Mouse (Mus musculus) kidney, embryonic 14.5 days (tissue): ENCODE data around the gene Tbxas1. TPM values are rescaled to one million over a fixed set of nuclear protein-coding genes. Genes with fewer than 3 reads are reported as not detected.

ENCODE experiments used
- ATAC-seq: fragments of 200-750 bp; cut with Nextera tagmentation; 2 replicates; pipeline ENCODE4 v1.8.0; 2017; ENCODE audit warnings: moderate number of reproducible peaks, mild to moderate bottlenecking, moderate TSS enrichment, moderate library complexity; ENCODE audit not compliant: low FRiP score, low TSS enrichment
- H3K27ac ChIP-seq: fragments of 300-500 bp; sonication (generic); 2 replicates; pipeline ENCODE4 v1.5.1; 2014; ENCODE audit warnings: low read depth, mild to moderate bottlenecking, low read length, moderate library complexity, mixed read lengths
- H3K27me3 ChIP-seq: fragments of 300-500 bp; sonication (generic); 2 replicates; pipeline ENCODE4 v1.6.1; 2014; ENCODE audit warnings: mild to moderate bottlenecking, low read length; ENCODE audit not compliant: control insufficient read depth, insufficient read depth
- H3K36me3 ChIP-seq: fragments of 300-500 bp; sonication (generic); 2 replicates; pipeline ENCODE4 v1.6.1; 2014; ENCODE audit warnings: low read length, mixed read lengths; ENCODE audit not compliant: control insufficient read depth, insufficient read depth
- H3K4me1 ChIP-seq: fragments of 300-500 bp; sonication (generic); 2 replicates; pipeline ENCODE4 v1.6.1; 2014; ENCODE audit warnings: low read length, mixed read lengths; ENCODE audit not compliant: control insufficient read depth, insufficient read depth
- H3K4me2 ChIP-seq: fragments of 300-500 bp; sonication (generic); replicated peaks from 2 replicates; pipeline ENCODE4 v1.6.1; 2014; ENCODE audit warnings: low read depth, mild to moderate bottlenecking, low read length
- H3K4me3 ChIP-seq: fragments of 300-500 bp; sonication (generic); 2 replicates; pipeline ENCODE4 v1.5.1; 2014; ENCODE audit warnings: mild to moderate bottlenecking, low read length
- H3K9ac ChIP-seq: fragments of 300-500 bp; sonication (generic); 2 replicates; pipeline ENCODE4 v1.6.1; 2014; ENCODE audit warnings: low read depth, mild to moderate bottlenecking, low read length, moderate library complexity
- H3K9me3 ChIP-seq: fragments of 300-500 bp; sonication (generic); 2 replicates; pipeline ENCODE4 v1.6.1; 2016; ENCODE audit warnings: low read length; ENCODE audit not compliant: control insufficient read depth
- WGBS: fragments of 180-500 bp; shearing (Covaris S2); extraction: QIAGEN DNeasy Blood & Tissue Kit; methylation state at CpG from one replicate; pipeline ENCODE4 v1.1.7; 2014; 5-methylcytosine and 5-hydroxymethylcytosine counted together
- polyA plus RNA-seq: library from polyadenylated mRNA; unstranded; fragments of >200 nt; fragmentation: Nextera tagmentation; extraction: Ambion mirVana; gene quantifications from 2 replicates; pipeline ENCODE4 v1.2.1, GENCODE M21; 2014

Gene Tbxas1
- polyA plus RNA-seq, 1 experiment from 2014 or later = 3.3 TPM

DNA sequence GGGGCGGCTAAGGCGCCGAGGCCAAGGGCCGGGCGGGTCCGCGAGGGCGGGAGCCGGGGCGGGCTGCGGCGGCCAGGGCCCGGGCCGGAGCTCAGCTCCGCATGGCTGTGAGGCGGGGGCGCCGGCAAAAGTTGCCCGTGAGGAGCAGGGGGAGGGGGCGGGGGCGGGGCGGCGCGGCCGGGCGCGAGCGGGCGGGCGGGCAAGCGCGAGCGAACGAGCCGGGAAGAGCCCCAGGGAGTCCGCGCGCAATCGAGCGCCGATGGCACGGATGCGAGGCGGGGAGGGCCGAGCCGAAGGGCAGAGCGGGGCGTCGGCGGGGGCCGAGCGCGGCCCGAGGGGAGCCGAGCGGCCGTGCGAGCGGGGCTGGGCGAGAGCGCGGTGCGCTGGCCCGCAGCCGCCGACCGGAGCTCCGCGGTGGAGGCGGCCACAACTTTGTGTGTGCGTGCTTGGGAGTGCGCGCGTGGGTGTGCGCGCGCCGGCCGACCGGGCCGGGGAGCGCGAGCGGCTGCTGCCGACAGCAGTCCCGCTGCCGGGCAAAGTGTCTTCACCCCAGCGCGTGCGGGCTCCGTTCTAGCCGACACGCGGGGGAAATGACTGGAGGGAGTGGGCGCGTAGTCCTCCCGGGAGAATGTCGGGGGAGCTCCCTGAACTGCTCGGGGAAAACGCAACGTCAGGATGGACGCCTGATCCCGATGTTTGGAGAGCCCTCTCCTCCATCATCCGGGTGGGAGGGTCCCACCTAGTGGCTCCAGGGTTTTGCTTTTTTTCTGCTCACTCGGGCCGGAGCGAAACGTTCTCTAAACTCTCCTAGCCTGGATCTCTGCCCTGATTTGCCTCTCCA, 1.1 kb downstream of the Tbxas1 start, which contains the start of gene Hipk2:
Gene Hipk2 (minus strand): TSS at position 95 of the 841 bp plus-strand sequence.
- Histone ChIP-seq H3K4me3 (peak within 1 kb of the TSS; percentile 99), H3K4me2 (peak within 1 kb of the TSS; percentile 69), H3K4me1 (peaks cover 15% of the 10 kb centered on the region), H3K27ac (peak within 1 kb of the TSS; percentile 93), H3K9ac (peak within 1 kb of the TSS; percentile 99), H3K9me3 (no peaks in the 10 kb centered on the region), H3K36me3 (peaks cover 2% of the 10 kb centered on the region; the same call in 1 of the 2 replicates), H3K27me3 (no peaks in the 10 kb centered on the region; the same call in 1 of the 2 replicates)
- under 1% methylated on average over 71 of the region's 108 CpGs for WGBS
- peak; percentile 94 for ATAC-seq

DNA sequence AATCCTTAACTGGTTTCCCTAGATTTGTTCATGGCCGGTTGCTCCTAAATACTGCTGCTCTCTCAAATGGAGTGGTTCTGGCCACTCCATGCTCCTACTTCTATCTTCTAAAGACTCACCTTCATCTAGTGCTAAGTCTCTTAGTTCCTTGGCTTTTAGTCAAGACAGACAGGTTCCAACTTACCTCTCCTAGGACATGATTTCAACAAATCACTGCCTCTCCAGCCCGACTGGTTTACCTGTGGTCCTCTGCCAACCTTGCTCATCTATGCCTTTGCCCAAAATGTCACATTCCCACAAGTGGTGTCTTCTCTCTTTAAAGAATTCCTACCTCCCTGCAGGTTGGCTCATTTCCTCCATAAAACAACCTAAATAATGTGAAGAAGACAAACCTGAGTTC, 2.5 kb downstream of the Tbxas1 start:
- Histone ChIP-seq H3K4me1 (peaks cover 12% of the 10 kb centered on the region), H3K27ac (no peak overlapping the region), H3K4me2 (no peak overlapping the region), H3K4me3 (no peak overlapping the region), H3K9ac (no peak overlapping the region), H3K27me3 (no peaks in the 10 kb centered on the region; the same call in 1 of the 2 replicates), H3K36me3 (no peaks in the 10 kb centered on the region), H3K9me3 (no peaks in the 10 kb centered on the region)
- ATAC-seq = no peak
- 91% methylated on average over 2 of the region's 2 CpGs for WGBS

- Histone ChIP-seq H3K36me3 (no peaks in the 10 kb centered on the region), H3K9me3 (no peaks in the 10 kb centered on the region), H3K27ac (no peak overlapping the region), H3K9ac (no peak overlapping the region), H3K4me1 (peaks cover 5% of the 10 kb centered on the region), H3K4me2 (no peak overlapping the region), H3K27me3 (no peaks in the 10 kb centered on the region; the same call in 1 of the 2 replicates), H3K4me3 (no peak overlapping the region)
- ATAC-seq = no peak
- WGBS = 66% methylated on average over 2 of the region's 2 CpGs
Measured at GRCm38 (mm10) chr6:38881468-38881867, 6.3 kb downstream of the Tbxas1 start.

DNA sequence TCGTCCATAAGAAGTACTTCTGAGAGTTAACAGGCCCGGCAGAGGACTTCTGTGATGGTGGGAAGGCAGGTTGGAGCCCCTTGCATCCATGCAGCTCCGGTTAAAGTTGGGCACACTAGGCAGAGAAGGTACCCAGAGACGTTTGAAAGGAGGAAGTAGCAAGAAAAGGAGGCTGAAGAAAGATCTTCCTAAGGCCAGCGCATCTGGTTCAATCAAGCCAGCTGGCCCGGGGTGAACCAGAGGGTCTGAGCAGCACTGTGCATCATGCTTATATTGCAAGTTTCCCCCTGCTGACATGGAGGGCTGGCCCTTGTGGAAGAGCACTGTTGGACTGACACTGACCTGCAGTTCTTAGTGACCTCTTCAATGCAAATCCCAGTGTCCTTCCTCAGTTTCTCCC, 6.8 kb downstream of the Tbxas1 start:
- 67% methylated on average over 6 of the region's 6 CpGs for WGBS
- Histone ChIP-seq H3K4me1 (peaks cover 4% of the 10 kb centered on the region), H3K9me3 (no peaks in the 10 kb centered on the region), H3K27ac (no peak overlapping the region), H3K9ac (no peak overlapping the region), H3K36me3 (no peaks in the 10 kb centered on the region), H3K4me3 (no peak overlapping the region), H3K27me3 (no peaks in the 10 kb centered on the region; the same call in 1 of the 2 replicates), H3K4me2 (no peak overlapping the region)
- ATAC-seq = no peak

GRCm38 (mm10) chr6:38882728-38883171, 7.5 kb downstream of the Tbxas1 start:
- 65% methylated on average over 6 of the region's 6 CpGs for WGBS
- H3K4me1 ChIP-seq = no peaks in the 10 kb centered on the region
- no peak overlapping the region for H3K4me3 ChIP-seq
- H3K9ac ChIP-seq = no peak overlapping the region
- no peak overlapping the region for H3K4me2 ChIP-seq
- no peaks in the 10 kb centered on the region; the same call in 1 of the 2 replicates for H3K27me3 ChIP-seq
- no peaks in the 10 kb centered on the region for H3K9me3 ChIP-seq
- H3K36me3 ChIP-seq = no peaks in the 10 kb centered on the region
- no peak overlapping the region for H3K27ac ChIP-seq
- ATAC-seq = no peak

DNA sequence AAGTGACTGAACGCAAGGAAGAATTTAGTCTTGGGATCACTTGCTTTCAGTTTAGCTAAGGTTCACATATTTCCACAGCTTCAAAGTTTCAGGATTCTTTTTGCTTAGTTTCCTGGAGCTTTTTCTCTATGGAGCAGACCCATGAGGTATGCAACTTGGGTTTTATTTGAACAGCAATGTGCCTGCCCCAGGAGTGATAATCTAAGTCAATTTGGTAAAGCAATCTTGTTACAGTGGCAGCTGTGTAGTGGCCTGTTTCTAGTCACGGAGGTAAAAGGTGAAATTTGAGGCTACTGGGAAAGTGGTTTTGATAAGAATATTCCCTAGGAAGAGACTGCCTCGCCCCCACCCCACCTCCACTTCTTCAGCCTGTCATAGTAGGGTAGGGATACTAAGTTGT, 9.3 kb downstream of the Tbxas1 start:
- no peak for ATAC-seq
- Histone ChIP-seq H3K4me2 (no peak overlapping the region), H3K36me3 (no peaks in the 10 kb centered on the region), H3K9me3 (no peaks in the 10 kb centered on the region), H3K4me1 (no peaks in the 10 kb centered on the region), H3K27me3 (no peaks in the 10 kb centered on the region), H3K4me3 (no peak overlapping the region), H3K27ac (no peak overlapping the region), H3K9ac (no peak overlapping the region)
- 74% methylated on average over 3 of the region's 3 CpGs for WGBS

DNA sequence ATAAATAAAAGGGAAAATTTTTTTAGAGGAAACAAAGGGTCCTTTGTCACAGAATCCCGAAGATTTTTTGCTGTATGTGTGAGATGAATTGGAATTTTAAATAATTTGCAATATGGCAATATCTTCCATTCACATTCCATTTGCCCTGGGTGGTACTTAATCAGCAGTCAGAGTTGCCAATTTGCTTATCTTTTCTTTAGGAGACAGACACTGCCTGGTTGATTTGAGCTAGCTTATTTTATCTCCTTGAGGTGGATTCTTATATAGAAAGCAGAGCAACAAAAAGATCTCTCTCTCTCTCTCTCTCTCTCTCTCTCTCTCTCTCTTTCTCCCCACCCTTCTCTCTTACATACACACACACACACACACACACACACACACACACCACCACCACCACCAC, 9.9 kb downstream of the Tbxas1 start:
- WGBS = 70% methylated on average over 1 of the region's 1 CpGs
- no peak overlapping the region for H3K4me3 ChIP-seq
- no peak overlapping the region for H3K9ac ChIP-seq
- no peaks in the 10 kb centered on the region for H3K9me3 ChIP-seq
- no peak for ATAC-seq
- H3K27me3 ChIP-seq = no peaks in the 10 kb centered on the region
- no peak overlapping the region for H3K27ac ChIP-seq
- H3K4me2 ChIP-seq = no peak overlapping the region
- H3K36me3 ChIP-seq = no peaks in the 10 kb centered on the region
- H3K4me1 ChIP-seq = no peaks in the 10 kb centered on the region

DNA sequence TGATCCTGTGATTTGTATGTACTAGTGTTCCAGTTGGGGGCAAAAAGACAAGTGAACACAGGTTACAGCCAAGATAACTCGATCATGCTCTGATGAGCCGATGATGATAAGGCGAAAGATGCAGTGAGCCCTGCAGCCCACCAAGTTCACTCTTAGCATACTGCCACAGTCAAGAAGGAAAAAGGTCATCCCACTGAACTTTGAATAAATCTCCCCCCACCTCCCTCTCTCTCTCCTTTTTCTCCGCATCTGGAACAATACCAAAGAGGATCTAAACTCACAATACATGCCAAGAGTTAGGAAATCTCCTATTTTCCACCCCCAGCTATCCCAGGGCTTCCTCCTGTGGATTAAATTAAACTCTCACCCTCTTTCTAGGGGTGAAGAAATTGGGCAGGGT, 12.2 kb downstream of the Tbxas1 start:
- no peak for ATAC-seq
- no peaks in the 10 kb centered on the region for H3K27me3 ChIP-seq
- WGBS = 71% methylated on average over 4 of the region's 4 CpGs
- H3K36me3 ChIP-seq = no peaks in the 10 kb centered on the region
- H3K4me2 ChIP-seq = no peak overlapping the region
- H3K9ac ChIP-seq = no peak overlapping the region
- no peak overlapping the region for H3K27ac ChIP-seq
- no peaks in the 10 kb centered on the region for H3K9me3 ChIP-seq
- no peaks in the 10 kb centered on the region for H3K4me1 ChIP-seq
- no peak overlapping the region for H3K4me3 ChIP-seq

- Histone ChIP-seq H3K36me3 (no peaks in the 10 kb centered on the region), H3K27ac (no peak overlapping the region), H3K9ac (no peak overlapping the region), H3K4me3 (no peak overlapping the region), H3K4me1 (no peaks in the 10 kb centered on the region), H3K4me2 (no peak overlapping the region), H3K9me3 (no peaks in the 10 kb centered on the region), H3K27me3 (no peaks in the 10 kb centered on the region)
- no peak for ATAC-seq
- 63% methylated on average over 6 of the region's 6 CpGs for WGBS
Measured at GRCm38 (mm10) chr6:38889156-38889555, 14.0 kb downstream of the Tbxas1 start.
